Mouse (Mus musculus) testis, postnatal 14 days (tissue): Measurements from ENCODE around the gene Cx3cr1.
"Not testable (repeated sequence)": the region's sequence is repeated elsewhere in the genome, so short reads cannot be mapped to it uniquely, and the experiment has no call there.

Experiments
- DNase-seq: peaks from one replicate; pipeline ENCODE4 v3.0.0; 2021; ENCODE audit warnings: low spot score

Gene Cx3cr1

DNA sequence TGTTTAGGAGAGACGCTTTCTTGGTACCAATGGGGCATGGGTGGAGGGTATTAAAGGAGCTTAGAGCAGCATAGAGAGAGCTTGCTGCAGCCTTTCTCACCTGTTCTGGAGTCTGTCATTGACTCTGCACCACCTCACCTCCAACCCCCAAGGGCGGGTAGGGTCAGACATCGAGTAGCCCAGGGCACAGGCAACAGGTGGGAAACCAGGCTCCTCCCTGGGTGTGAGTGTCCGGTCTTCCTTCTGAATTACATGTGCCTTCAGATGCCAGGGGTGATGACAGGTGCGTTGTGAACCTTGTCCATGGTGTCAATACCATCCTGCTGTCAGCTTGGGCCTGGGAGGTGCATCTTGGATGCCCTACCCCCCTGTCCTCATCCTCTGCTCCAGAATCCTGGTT is 45.1 kb downstream of the Cx3cr1 start:
- DNase-seq = no peak

DNA sequence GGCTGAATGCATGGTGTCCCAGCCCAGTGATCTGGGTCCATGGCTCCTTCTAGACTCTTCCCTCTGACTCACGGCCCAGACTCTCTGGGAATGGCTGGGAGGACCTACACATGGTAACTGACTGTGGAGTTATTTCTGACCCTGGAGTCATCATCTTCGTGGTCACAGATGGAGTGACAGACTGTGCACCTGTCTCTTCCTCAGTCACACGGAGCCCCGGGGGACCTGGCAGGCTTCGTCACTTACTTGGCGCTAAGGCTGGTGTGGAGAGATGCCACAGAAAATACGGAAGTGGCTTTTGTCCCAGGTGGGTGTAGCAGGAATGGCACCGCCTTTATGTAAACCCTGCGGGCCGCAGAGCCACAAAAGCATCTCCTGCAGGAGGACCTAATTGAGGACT is 45.5 kb downstream of the Cx3cr1 start:
- no peak for DNase-seq

DNA sequence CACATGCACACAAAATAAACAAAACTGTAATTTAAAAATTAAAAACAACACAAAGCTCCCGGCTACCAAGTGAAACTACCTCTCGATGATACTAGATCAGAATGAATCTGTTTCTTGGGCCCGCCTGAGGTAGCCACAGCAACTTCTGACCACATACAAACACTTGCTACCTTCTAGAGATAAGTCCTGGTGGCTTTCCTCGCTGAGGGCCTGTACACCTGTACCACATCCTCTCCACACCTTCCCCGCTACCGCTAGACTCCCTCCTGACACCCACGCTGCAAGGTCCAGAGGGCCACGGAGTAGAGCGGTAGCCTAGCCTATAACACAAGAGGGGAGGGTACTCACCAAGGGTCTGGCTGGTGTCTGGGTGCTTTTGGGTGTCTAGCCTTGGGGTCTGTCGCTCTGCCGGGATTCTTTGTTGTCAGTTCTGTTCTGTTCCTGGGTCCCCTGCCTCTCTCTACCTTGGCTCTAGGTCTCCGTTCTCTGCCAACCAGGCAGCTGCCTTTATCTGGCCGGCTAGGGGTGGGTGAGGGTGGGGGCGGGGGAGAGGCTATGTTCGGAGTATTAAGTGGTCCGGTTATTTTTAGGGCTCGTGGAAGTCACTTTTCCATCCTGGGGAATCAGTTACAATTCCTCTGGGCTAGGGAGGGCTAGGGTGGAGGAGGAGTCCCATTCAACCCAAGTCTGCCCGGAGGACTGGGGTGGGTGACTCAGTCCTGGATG is 46.4 kb downstream of the Cx3cr1 start, which contains the start of gene Xirp1:
TSS of gene Xirp1 (minus strand) at position 513 of the 726 bp plus-strand sequence.
- no peak for DNase-seq

DNA sequence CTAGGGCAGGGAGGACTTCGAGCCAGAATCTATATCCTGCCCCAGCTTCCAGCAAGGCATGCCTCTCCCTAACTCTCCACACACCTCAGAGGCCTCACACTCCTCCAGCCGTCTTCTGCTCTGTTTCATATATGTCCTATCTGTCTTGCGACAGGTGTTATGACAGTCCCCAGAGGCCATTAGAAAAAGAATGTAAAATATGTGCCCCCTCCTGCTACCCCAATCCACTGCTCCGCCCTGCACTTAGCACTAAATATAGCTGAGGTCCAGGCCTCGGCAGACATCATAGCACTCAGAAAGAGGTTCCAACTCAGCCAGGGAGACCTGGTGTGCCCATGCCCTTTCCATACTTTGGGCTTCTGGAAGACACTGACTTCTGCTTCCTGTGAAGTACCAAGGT is 48.5 kb downstream of the Cx3cr1 start:
- DNase-seq = no peak

DNA sequence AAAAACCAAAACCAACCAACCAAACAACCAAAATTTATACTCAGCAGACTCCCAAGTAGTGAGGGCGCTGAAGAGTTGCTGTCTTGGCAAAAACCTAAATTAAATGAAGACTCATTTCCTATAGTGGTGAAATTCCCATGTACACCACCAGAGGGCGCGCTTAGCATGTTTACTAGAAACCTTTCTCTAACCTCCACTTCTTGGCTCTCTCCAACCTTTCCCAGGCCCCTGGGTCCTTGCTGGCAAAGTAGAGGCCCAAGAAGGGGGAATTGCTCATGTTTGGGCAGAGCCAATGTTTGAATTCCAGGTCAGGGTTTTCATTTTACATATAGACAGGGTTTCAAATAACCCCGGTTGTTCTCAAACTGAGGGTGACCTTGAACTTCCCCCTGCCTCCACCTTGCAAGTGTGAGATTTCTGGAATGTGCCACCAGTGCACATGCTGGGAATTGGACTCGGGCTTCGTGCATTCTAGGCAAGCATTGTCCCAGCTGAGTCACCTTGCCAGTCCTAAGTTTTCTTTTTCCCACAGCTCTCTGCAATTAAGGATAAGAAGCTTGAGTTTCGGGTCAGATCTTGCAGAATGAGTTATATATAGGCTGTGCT is 49.3 kb downstream of the Cx3cr1 start:
- DNase-seq = peak; percentile 54

DNA sequence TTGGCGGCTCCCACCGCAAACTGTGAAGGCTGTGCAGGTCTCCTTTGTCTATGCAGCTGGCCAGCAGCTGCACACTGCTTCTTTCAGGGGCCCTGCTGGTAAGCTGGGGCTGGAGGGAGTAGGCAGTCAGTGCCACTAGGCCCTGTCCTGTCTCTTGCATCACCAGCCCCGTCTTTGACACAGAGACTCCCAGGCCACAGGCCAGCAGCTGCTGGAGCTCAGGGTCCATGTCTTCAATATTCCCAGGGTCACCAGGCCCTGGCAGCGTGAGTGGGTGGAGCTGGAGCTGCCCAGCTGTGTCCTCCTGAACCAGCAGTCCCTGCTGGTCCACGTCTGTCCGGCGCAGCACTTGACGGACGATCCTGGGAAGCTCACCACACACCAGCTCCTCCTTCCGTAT is 52.7 kb downstream of the Cx3cr1 start:
- DNase-seq = no peak

DNA sequence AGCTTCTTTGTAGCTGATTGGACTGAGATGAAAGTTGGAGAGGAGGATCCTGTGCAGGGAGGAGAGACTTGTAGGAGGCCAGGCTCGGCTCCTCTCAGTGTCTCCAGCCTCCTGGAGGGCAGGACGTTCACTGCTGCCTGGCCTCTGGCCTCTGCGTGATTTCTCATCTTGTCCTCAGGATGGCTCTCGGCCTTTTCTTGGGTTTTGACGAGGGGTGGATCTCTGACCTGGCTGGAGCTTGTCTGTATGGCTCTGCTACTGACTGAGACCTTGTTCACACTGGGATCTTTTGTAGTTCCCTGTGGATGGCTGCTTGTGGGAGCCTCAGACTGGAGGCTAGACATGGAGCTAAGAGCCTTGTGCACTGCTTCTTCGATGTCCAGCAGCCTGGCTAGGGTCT is 54.9 kb downstream of the Cx3cr1 start:
- DNase-seq = no peak

DNA sequence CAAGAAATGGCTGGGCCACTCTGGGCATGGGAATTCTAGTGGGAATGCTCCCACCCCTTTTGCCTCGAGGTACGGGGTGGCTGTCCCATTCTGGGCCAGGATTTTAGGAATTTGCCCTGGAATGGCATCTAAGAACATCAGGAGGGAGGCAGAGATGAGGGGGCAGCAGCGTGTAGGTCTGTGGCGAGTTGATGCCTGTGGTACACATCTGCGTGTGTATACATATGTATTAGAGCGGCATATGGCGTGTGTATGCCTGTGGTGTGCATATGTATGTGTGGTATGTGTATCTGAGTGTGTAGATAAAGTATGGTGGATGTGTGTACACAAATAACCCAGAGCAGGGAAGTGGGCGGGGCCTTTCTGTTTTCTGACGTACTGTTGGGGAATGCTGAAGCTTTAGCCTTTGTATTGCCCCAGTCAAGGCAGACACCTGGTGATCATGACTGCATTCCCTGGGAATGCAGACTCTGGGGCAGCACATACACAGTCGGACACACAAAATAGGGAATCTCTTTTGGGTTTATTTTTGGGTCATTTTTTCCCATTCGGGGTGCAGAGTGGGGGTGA is 56.3 kb downstream of the Cx3cr1 start:
- no peak for DNase-seq

DNA sequence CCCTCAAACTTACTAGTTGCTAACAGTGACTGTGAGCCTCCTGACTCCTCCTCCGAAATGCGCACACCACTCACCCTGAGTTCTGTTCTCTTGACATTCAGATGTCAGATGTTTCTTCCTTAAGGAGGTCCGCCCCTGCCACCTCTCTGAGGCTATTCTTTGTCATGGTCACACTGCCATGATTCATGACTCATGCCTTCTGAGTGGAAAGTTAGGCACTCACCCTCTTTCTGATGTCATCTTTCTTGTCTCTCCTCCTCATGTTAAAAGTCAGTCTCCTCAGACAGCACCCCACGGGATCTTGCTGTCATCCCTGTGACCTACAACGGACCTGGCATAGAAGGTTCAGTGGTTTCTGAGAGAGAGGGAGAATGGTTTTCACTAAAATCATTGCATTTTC is 56.9 kb downstream of the Cx3cr1 start:
- no peak for DNase-seq

DNA sequence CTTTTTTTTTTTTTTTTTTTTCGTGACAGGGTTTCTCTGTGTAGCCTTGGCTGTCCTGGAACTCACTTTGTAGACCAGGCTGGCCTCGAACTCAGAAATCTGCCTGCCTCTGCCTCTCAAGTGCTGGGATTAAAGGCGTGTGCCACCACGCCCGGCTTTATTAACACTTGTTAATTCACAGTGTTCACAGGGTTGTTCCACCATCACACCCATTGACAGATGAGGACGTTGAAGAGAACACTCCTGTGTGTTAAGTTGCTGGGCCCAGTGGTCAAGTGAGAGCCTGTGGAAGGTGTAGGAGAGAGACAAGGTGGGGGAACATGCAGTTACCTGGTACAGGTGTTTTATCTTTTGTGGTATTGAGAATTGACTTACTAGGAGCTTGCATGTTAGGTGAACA is 57.5 kb downstream of the Cx3cr1 start:
- not testable (repeated sequence) for DNase-seq

DNA sequence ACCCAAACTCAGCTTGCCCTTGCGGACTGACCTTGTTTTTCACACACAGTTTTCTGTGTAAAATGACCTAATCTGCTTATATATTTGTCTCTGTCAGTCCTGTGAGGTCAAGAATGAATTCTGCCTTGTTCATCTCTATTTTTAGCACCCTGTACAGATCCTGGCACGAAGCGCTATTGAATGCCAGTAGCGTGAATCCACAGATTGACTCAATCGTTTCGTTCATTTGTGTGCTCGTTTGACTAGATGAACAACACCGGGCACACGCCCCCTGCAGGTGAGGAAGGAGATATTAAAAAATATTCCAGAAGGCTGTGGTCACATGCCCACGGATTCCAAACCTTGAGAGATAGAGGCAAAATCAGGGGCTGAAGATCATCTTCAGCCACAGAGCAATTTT is 58.1 kb downstream of the Cx3cr1 start:
- peak; percentile 72 for DNase-seq

DNA sequence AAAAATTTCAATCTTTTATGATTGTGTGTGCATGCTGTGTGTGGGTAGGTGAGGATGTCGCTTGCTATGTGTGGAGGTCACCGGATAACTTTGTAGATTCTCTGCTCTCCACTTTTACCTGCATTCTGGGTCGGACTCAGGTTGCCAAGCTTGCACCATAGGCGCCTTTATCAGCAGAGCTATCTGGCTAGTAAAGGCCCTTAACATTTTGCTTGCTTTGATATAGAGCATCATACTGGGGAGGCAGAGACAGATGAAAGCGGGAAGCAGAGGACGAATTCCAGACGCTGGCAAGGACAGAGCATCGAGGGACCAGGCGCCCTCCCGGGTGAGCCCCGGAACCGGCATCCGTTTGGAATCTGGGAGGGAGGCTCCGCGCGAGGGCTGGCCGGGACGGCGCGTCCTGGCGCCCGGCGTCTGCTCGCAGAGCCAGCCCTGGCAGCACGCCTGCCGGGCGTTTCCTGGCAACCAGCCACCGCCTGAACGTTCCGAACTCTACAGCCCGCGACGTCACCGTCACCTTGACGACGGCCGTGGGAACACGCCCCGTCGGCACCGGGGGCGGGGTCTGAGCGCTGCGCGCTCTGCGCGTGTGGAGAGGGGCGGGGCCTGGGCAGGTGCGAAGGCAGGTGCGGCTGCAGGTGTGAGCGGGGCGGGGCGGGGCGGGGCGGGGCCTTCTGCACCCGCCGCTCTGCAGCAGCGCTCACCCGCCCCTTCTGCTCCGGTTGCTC is 58.7 kb downstream of the Cx3cr1 start:
- DNase-seq = peak; percentile 93

DNA sequence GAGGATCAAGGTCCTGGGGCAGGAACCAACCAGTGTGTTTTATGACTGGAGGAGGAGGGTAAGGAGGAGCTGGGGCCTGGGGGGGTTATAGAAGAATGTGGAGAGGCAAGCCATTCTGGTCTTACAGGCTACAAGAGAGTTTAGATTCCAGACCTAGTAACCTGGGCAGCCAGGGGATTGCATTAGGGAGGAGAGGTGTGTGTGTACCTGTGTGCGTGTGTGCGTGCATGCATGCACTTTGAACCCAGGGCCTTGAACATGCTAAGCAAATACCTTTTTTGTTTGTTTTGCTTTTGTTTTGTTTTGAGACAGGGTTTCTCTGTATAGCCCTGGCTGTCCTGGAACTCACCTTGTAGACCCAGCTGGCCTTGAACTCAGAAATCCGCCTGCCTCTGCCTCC is 59.8 kb downstream of the Cx3cr1 start:
- DNase-seq = no peak

DNA sequence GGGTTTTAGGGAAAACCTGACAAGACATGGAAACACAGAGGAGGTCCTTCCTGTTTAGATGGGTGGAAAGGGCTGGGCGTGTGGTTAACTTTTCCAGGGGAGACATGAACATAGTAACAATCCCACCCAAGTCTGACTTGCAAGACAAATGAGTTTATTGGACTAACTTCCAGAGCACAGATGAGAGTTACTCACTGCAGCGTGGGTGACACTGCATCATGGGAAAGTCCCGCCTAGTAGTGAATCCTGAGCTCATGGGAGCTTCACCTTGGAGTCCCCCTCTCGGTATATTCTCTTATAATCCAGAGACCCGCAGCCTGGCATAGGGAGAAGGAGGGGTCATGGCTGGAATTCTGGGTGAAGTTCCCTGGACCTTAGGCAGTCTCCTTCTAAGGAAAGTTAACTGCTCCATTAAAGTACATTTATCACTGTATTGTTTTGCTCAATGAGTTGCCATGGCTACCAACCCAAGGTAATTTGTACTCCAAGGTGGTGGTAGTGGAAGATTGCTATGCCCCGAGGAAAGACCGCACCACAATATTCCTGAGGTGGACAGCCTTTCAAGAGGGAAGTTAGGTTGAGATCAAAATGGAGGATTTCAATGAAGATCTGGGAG is 60.3 kb downstream of the Cx3cr1 start:
- no peak for DNase-seq

DNA sequence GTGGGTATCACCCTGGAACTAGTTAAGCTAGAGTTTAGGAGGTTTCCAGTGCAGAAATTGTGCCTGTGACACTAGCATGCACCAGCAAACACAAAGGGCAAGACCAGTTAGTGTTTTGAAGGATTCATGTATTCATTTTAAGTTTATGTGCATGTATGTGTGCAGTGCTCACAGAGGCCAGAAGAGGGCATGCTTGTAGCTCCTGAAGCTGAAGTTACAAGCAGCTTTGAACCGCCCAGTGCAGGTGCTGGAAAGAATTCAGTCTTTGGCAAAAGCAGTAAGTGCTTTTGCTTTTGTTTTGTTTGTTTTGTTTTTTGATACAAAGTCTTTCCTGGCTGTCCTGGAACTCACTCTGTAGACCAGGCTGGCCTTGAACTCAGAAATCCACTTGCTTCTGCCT is 61.8 kb downstream of the Cx3cr1 start:
- peak; percentile 55 for DNase-seq

DNA sequence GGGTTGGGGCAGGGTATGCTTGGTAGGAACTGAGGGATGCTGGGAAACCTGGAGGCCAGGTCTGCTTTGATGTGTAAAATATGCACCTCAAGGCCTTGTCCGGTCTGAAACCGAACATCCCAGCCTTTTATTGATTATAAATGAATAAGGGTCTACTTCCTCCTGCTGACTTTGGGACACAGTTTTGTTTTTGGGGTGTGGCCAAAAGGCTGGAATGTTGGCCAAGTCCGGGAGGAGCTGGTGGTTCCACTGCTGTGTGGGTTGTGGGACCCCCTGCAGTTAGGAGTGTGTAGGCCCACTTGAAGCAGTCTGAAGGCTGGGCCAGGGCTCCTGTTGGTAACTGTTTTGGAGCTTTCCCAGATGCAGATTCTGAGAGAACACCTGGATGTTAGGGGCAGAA is 63.7 kb downstream of the Cx3cr1 start:
- DNase-seq = no peak

DNA sequence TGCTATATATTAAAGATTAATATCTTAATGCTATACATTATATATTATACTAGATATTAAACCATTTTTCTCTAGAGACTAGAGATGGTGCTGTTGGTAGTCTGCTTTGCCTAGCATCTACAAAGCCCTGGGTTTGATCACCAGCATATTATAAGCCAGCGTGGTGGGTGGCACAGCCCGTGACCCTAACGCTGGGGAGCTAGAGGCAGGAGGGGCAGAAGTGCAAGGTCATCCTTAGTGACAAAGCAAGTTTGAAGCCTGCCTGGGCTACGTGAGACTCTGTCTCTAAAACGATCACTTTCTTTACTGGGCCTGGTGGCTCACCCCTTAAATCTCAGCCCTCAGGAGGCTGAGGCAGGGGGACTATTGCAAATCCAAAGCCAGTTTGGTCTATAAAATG is 66.8 kb downstream of the Cx3cr1 start:
- DNase-seq = no peak

DNA sequence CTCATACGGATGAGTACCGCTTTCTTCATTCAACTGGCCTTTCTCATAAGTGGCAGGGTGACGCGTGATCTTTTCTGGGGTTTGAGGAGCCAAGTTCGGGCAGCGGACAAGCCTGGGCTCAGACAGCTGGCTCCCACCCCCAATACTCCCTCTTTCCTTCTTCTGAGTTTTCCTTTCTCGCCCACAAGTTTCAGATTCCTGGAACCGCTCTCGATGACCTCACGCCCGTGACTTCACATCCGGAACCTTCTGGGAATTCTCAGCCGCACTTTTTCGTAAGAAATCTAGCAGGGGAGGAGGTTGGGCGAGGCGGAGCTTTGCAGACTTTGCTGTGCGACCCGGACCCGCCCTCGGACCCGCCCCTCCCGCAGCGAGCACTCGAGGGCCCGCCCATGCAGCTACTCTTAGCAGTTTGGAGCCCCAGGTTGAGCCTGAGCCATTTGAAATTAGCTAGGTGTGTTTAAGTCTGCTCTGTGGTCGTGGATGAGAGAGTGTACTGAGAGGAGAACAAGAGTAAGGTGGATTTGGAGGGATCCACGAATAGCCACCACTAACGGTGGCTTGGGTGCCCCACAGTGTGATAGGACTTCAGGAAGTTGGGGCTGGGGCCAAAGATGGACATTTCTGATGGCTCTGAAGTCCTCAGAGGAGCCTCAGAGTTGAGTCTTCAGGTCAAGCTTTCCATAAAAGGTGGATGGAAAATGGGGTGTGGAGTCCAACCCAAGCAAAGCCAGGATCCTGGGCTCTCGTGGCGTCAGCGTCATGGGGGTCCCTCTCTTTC is 67.5 kb downstream of the Cx3cr1 start:
- DNase-seq = peak; percentile 77

DNA sequence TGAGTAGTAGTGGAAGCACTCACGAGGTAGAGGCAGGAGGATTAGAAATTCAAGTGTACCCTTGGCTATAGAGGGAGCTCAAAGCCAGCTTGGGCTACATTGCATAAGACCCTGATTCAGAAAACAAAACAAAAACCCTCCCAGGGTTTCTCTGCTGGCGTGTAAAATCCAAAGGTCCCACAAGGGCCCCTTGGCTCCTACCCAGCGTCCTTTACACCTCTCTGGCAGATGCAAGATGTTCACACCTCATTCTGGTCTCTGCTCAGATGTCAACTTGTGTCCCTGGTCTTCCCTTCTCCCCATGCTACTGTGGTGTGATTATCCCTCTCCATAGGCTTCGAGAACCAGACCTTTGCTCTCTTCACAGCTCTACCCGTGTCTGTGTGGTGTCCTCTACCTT is 68.9 kb downstream of the Cx3cr1 start:
- no peak for DNase-seq

DNA sequence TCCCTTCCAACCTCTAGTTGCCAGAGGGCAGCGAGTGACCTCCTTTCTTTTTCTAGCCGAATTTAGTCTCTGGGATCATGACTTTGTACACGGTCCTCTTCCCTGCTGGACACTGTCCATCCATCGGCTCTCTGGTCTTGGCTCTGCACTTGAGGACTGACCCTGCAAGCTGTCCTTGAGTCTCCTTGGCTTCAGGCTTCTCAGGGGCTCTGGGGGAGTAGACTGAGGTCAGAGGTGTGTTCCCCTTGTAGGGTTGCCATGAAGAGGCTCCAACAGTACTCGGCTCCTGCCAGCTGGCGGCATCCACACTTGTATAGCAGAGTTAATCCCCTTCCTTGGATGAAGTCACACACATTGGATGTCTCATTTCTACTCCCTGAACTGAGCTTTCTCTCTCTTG is 70.0 kb downstream of the Cx3cr1 start:
- no peak for DNase-seq

DNA sequence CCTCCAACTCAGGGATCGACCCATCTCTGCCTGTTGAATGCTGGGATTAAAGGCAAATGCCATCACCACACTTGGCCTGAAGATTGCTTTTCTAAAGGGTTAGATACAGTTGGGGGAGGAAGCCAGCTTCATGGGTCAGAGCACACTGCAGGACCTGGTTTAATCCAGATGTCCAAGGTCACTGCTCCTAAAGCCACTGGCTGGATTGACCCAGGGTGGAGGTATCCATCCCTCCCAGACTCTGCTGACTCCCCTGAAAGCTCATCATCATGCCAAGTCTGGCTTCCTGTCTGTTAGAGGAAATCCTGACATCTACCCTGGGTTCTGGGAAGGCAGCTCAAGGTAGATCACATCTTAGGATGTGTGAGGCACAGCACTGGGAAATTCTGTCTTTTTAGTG is 70.9 kb downstream of the Cx3cr1 start:
- DNase-seq = no peak

DNA sequence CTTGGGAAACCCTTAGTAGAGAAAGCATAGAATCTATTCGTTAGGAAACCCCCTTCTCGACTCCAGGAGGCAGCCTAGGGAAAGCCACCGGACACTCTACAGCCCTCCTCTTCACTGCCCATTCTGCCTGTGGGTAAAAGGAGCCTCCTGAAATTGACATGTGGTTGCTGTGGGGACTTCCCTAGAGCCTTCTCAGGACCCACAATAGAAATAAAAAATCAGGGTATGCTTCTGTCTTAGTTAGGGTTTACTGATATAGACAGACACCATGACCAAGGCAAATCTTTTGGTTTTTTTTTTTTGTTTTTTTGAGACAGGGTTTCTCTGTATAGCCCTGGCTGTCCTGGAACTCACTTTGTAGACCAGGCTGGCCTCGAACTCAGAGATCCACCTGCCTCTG is 73.6 kb downstream of the Cx3cr1 start:
- DNase-seq = no peak
